In the genomic region with DNA sequence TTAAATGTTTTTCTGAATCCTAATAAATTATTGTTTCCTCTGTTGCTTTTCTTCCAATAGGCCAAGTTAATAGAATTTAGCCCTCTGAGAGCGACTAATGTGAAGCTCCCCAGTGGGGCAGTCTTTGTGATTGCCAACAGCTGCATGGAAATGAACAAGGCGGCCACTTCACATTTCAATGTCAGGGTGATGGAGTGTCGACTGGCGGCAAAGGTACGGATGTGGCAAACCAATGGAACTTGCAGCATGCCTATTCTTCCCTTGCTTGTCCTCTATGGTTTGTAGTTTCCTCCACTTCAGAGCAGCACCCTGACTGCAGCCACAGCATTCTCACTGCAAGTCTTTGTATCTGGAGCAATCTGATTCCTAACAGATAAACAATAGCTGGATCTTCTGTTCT, we compare ENCODE assay signal across 21 mouse cellular contexts.
"Had no signal": no experiment of that assay in that cellular context is flagged by ENCODE, and none has a peak within 500 bp of the region (broad histone marks: within the 10 kb centered on the region; RNA-seq: fewer than 3 reads in every experiment).

No protein-coding gene starts in this region.

- H3K4me2 ChIP-seq: limb, embryonic 13.5 days; liver, embryonic 12.5 days; liver, embryonic 15.5 days; lung, embryonic 15.5 days; midbrain, embryonic 12.5 days; midbrain, embryonic 15.5 days; stomach, embryonic 15.5 days had no signal

- H3K4me1 ChIP-seq: liver, embryonic 12.5 days; liver, embryonic 15.5 days; lung, embryonic 15.5 days; midbrain, embryonic 15.5 days; stomach, embryonic 15.5 days had no signal

- H3K36me3 ChIP-seq: liver, embryonic 15.5 days; midbrain, embryonic 15.5 days; stomach, embryonic 15.5 days had no signal

- H3K4me3 ChIP-seq: layer of hippocampus, adult 2 months; limb, embryonic 10.5 days; limb, embryonic 13.5 days; liver, embryonic 12.5 days; liver, embryonic 15.5 days; lung, embryonic 15.5 days; midbrain, embryonic 12.5 days; midbrain, embryonic 15.5 days; stomach, embryonic 15.5 days had no signal

- H3K9me3 ChIP-seq: limb, embryonic 10.5 days; limb, embryonic 13.5 days; liver, embryonic 12.5 days; liver, embryonic 15.5 days; lung, embryonic 15.5 days; midbrain, embryonic 12.5 days; midbrain, embryonic 15.5 days; stomach, embryonic 15.5 days had no signal

- H3K27me3 ChIP-seq: limb, embryonic 13.5 days; liver, embryonic 12.5 days; liver, embryonic 15.5 days; lung, embryonic 15.5 days; midbrain, embryonic 12.5 days; midbrain, embryonic 15.5 days; stomach, embryonic 15.5 days had no signal

- H3K27ac ChIP-seq: layer of hippocampus, adult 2 months; limb, embryonic 13.5 days; liver, embryonic 12.5 days; liver, embryonic 15.5 days; lung, embryonic 15.5 days; midbrain, embryonic 12.5 days; midbrain, embryonic 15.5 days; stomach, embryonic 15.5 days had no signal

- H3K9ac ChIP-seq: limb, embryonic 13.5 days; liver, embryonic 12.5 days; liver, embryonic 15.5 days; lung, embryonic 15.5 days; midbrain, embryonic 12.5 days; midbrain, embryonic 15.5 days; stomach, embryonic 15.5 days had no signal

- ATAC-seq: liver, embryonic 12.5 days; midbrain, embryonic 15.5 days had no signal

- DNase-seq: kidney, adult 18-20 months; kidney, adult 9 months; kidney, postnatal 14 days; layer of hippocampus, adult 9-11 months; liver; lung, adult 18-20 months; lung, postnatal 10 days; lung, postnatal 4 days; retina, postnatal 1 day; right cerebral cortex, postnatal 25 days; spleen, adult 18-20 months; thymus, postnatal 25 days had no signal
